Mouse (Mus musculus) cerebellum, adult 2 months (tissue): ENCODE data around the gene Atxn7l1. TPM values are rescaled to one million over a fixed set of nuclear protein-coding genes. Genes with fewer than 3 reads are reported as not detected.

Source experiments
- DNase-seq, 2 experiments: peaks; one replicate each; pipeline ENCODE4 v3.0.0; 2021
- H3K27ac ChIP-seq: fragments of 200-500 bp; 2 replicates; pipeline ENCODE4 v1.5.1; 2012; ENCODE audit warnings: low read length, control low read depth, inconsistent platforms; ENCODE audit not compliant: insufficient read depth
- H3K27me3 ChIP-seq: fragments of 200-500 bp; 2 replicates; pipeline ENCODE4 v1.6.1; 2012; ENCODE audit warnings: inconsistent platforms, mild to moderate bottlenecking, low read length, moderate library complexity; ENCODE audit not compliant: control insufficient read depth, insufficient read depth
- H3K4me1 ChIP-seq: fragments of 200-500 bp; 2 replicates; pipeline ENCODE4 v1.6.1; 2011; ENCODE audit warnings: low read length; ENCODE audit not compliant: control insufficient read depth, insufficient read depth
- H3K4me3 ChIP-seq: fragments of 200-500 bp; replicated peaks from 2 replicates; pipeline ENCODE3; 2011; ENCODE audit warnings: mild to moderate bottlenecking, low read depth, low read length, control low read depth; ENCODE audit not compliant: insufficient read depth
- CTCF ChIP-seq: fragments of 200-500 bp; IDR thresholded peaks from 2 replicates; pipeline ENCODE4 v1.5.1; 2011; ENCODE audit warnings: low read depth, mild to moderate bottlenecking, control low read depth, low read length, moderate library complexity, borderline replicate concordance; ENCODE audit not compliant: insufficient read depth
- POLR2A ChIP-seq: fragments of 200-500 bp; IDR thresholded peaks from 2 replicates; pipeline ENCODE4 v1.6.1; 2011; ENCODE audit warnings: low read length, control low read depth, borderline replicate concordance; ENCODE audit not compliant: insufficient read depth
- WGBS: fragments of 180-500 bp; shearing (Covaris S2); methylation state at CpG from one replicate; pipeline ENCODE4 v1.1.7; 2018; 5-methylcytosine and 5-hydroxymethylcytosine counted together
- polyA plus RNA-seq: library from polyadenylated mRNA; depleted of rRNA; stranded (reverse); fragments of >200 nt; gene quantifications from 2 replicates; pipeline ENCODE4 v1.2.3, GENCODE M21; 2012

The Atxn7l1 gene
- polyA plus RNA-seq, 1 experiment: 38.7 TPM

DNA sequence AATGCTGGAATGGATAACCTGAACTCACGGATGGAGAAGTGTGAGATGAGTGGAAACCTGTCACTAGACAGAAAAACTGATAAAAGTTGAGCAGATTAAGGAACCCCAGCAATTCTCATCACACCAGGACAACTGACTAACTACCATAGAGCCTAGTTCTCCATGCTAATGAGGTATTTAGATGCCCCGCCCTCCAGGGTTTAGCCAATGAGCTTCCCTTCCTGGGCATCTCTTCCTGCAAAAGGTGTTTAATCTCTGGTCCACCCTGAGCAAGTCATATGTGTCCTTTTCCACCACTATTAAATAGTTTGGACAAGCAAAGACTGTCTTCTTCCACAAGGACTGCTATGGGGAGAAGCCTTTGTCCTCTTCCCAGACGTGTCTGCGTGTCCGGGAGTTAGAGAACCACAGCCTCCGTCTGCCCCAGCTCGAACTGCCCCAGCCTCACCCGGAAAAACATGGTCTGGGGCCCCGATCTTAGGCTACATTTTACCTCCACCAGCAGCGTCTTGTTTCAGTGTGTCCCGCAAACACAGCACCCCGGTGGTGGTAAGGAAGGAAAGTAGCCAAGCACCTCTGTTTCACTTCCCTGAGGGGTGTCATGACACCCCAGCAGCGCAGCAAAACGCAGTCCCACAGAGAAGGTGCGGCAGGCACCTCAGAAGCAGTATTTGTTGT, 28.7 kb upstream of the Atxn7l1 start:
- no peaks in the 10 kb centered on the region for H3K27me3 ChIP-seq
- H3K4me3 ChIP-seq: no peak overlapping the region
- TF ChIP-seq CTCF (no peak), POLR2A (no peak)
- WGBS: 58% methylated on average over 15 of the region's 15 CpGs
- no peak for DNase-seq
- no peaks in the 10 kb centered on the region for H3K4me1 ChIP-seq
- no peak overlapping the region for H3K27ac ChIP-seq

DNA sequence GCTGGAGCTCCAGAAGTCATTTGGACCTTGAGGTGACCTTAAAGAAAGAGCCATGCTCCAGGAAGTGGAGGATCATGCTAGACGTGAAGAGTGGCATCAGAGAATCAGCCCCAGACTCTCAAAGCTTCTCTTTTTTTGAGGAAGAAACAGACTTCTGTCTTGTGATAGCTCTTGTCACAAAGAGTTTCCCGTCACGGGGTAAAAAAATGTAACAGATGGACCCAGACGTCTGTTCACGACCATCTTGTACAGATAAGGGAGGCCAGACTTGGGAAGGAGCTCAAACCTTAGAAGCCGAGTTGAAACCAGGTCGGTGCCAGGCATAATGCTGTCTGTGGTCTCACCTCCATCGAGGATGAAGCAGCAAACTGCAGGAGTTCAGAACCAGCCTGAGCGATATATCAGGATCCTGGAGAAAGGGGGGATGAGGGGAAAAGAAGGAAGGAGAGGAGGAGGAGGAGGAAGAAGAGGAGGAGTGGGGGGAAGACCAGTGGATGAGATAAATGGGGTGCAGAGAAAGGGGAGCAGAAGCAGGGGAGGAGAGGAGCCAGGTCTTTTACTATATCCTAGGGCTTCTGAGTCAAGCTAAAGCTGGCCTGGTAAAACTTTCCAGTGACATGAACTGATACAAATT, 21.8 kb upstream of the Atxn7l1 start:
- Histone ChIP-seq H3K4me3 (no peak overlapping the region), H3K27ac (no peak overlapping the region), H3K27me3 (no peaks in the 10 kb centered on the region; the same call in 1 of the 2 replicates), H3K4me1 (no peaks in the 10 kb centered on the region; the same call in 1 of the 2 replicates)
- DNase-seq: no peak
- 57% methylated on average over 9 of the region's 9 CpGs for WGBS
- TF ChIP-seq CTCF (no peak), POLR2A (no peak)

DNA sequence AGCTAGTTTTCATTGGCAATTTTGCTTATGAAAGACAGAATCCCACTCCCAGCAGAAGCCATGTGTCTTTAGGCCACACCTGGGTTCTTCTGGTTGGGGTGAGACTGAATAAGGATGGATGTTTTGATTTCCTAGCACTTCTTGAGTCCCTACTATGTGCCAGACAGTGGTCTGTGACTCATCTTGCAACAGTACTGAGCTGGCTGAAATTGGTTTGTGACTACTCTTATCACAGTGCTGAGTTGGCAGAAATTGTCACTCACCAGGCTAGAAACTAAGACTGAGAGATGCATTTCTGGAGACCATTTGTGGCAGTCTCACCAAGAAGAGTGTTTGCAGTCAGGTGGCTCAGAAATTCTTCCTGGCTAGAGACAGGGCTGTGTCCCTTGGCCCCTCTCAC, 21.2 kb upstream of the Atxn7l1 start:
- no peak overlapping the region for H3K4me3 ChIP-seq
- H3K4me1 ChIP-seq: no peaks in the 10 kb centered on the region; the same call in 1 of the 2 replicates
- no peaks in the 10 kb centered on the region; the same call in 1 of the 2 replicates for H3K27me3 ChIP-seq
- no peak for DNase-seq
- TF ChIP-seq POLR2A: no peak
- TF ChIP-seq CTCF: no peak
- H3K27ac ChIP-seq: no peak overlapping the region

DNA sequence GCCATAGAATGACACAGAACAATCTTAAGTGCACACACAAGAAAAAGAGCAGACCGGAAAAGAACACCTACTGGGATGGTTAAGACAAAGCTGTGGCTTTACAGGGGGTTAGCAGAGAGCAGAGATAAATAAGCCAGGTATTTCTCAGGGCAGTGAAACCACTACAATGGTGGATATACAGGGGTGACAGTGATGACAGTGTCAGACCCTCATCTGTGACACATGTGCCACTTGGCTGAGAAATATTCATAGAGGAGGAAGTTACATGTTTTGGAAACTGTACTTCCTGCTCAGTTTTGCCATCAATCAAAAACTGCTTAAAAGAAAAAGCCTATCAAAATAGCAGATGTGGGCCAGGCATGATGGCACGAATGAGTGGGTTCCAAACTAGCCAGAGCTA, 19.4 kb upstream of the Atxn7l1 start:
- WGBS: 84% methylated on average over 2 of the region's 2 CpGs
- no peak for TF ChIP-seq CTCF
- no peak for TF ChIP-seq POLR2A

DNA sequence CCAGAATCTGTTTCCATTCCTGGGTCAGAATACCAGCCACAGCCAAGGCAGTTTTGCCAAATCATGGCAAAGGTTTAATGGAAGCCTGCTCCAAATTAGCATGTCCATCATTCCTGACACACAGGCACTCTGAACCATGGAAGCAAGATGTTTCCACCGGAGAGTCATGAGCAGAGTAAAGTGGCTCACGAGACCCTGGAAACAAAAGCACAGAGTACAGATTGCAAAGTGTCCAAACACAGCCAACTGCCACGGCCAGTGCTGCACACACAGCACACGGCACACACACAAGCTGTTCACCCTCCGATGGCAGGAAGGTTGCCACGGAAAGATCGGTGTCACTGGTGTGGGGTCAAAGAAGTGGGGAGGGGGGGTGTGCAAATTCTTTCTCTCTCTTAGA, 18.8 kb upstream of the Atxn7l1 start:
- no peak overlapping the region for H3K4me3 ChIP-seq
- no peaks in the 10 kb centered on the region; the same call in 1 of the 2 replicates for H3K4me1 ChIP-seq
- H3K27ac ChIP-seq: no peak overlapping the region
- no peak for DNase-seq
- 14% methylated on average over 7 of the region's 7 CpGs for WGBS
- TF ChIP-seq POLR2A: no peak
- no peak for TF ChIP-seq CTCF
- no peaks in the 10 kb centered on the region; the same call in 1 of the 2 replicates for H3K27me3 ChIP-seq

More for the DNA sequence above, 19.4 kb upstream of the Atxn7l1 start:
- no peak for DNase-seq
- H3K27ac ChIP-seq: no peak overlapping the region
- H3K27me3 ChIP-seq: no peaks in the 10 kb centered on the region; the same call in 1 of the 2 replicates
- H3K4me3 ChIP-seq: no peak overlapping the region
- H3K4me1 ChIP-seq: no peaks in the 10 kb centered on the region; the same call in 1 of the 2 replicates

DNA sequence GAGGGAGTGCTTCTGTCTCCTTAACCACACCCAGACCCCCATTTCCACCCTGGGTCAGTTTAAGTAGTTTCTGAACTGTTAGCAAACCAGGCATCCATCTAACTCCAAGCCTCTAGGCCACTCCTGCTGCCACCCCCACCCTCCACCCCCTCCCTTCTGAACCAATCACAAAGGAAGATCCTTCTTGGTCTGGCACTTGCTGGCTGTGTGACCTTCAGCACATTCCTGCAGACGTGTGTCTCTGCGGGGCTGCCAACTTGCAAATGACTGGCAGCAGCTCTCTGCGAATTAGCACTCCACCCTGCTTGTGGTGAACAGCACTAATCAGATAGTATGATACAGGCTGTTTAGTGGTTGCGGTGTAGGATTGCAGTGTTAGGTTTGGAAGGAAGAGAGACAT, 18.1 kb upstream of the Atxn7l1 start:
- H3K4me1 ChIP-seq: no peaks in the 10 kb centered on the region; the same call in 1 of the 2 replicates
- TF ChIP-seq CTCF: no peak
- WGBS: 18% methylated on average over 4 of the region's 4 CpGs
- no peak overlapping the region for H3K27ac ChIP-seq
- no peaks in the 10 kb centered on the region; the same call in 1 of the 2 replicates for H3K27me3 ChIP-seq
- no peak overlapping the region for H3K4me3 ChIP-seq
- DNase-seq: no peak

DNA sequence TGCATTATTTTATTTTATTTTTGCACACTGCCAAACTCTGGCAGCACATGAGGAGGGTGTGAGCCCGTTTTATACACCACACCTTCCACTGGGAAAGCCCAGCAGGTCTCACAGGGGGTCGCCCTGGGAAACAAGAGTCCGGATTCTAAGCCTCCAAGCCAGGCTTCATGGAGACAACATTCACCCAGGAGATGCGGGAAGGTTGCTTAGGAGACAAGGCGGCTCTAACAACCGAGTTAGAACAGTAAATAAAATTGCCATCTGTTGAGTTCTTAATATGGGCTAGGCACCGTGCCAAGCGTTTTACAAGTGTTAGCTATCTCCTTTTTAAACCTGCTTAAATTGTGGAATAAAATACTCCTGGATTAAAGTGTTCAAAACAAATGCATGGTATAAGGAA, 17.1 kb upstream of the Atxn7l1 start:
- 12% methylated on average over 8 of the region's 8 CpGs for WGBS
- no peak overlapping the region for H3K4me3 ChIP-seq
- H3K27ac ChIP-seq: no peak overlapping the region
- H3K27me3 ChIP-seq: no peaks in the 10 kb centered on the region; the same call in 1 of the 2 replicates
- H3K4me1 ChIP-seq: no peaks in the 10 kb centered on the region; the same call in 1 of the 2 replicates
- DNase-seq: no peak
- no peak for TF ChIP-seq POLR2A
- no peak for TF ChIP-seq CTCF

DNA sequence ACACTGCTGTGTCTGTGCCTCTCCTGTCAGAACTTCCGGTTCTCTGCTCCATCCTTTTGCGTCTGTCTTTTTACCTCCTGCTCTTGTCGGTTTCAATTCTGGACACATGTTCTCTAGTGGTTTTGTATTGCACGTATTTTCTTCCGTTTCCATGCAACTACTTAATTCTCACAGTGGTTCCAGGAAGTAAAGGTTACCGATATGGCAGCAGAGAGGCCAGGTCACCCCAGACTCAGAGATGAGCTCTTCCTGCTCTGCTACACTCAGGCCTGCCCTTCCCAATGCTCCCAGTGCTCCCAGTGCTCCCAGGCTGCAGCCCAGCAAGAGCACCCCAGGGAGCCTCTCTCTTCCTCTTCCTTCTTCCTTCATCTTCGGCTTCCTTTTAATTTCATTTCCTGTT, 15.7 kb upstream of the Atxn7l1 start:
- H3K27ac ChIP-seq: no peak overlapping the region
- no peak for DNase-seq
- H3K4me1 ChIP-seq: no peaks in the 10 kb centered on the region; the same call in 1 of the 2 replicates
- H3K27me3 ChIP-seq: no peaks in the 10 kb centered on the region; the same call in 1 of the 2 replicates
- H3K4me3 ChIP-seq: no peak overlapping the region
- TF ChIP-seq CTCF: no peak
- no peak for TF ChIP-seq POLR2A
- WGBS: 71% methylated on average over 7 of the region's 7 CpGs
